Comparison of ENCODE assay signal across 8 mouse cellular contexts in the genomic region with DNA sequence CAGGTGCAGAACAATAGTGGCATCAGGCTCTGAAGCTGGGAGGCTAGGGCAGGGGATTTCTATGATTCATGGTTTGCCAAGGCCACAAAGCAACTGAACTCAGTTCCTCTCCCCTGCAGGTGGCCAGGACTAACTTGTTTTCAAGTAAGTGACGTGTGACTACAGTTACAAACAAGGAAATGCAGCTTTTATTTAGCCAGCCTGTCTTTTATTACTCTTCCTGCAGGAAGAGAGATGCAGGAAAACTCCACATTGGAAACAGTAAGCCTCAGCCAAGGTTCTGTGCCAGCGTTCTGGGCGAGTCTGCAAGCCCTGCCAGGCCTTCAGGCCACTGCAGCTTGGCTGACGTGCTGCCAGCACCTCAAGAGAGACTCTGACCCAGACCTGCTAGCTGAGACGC. TPM values are rescaled to one million over a fixed set of nuclear protein-coding genes. Genes with fewer than 3 reads are reported as not detected.
DNase-seq lines count a peak whose midpoint lies in the region; ATAC-seq and TF ChIP-seq lines count a peak whose summit lies in the region.

No protein-coding gene starts in this region.

- no peak for TF ChIP-seq EP300 in lung, postnatal 0 days (IDR thresholded peaks at IDR 0.05)

- no peaks in the 10 kb centered on the region for H3K27me3 ChIP-seq in lung, postnatal 0 days (replicated peaks; ENCODE audit: insufficient read depth, low read length)
- H3K27me3 ChIP-seq in midbrain, embryonic 15.5 days (replicated peaks) = no peaks in the 10 kb centered on the region

- DNase-seq in lung, postnatal 0 days (ENCODE audit: low spot score) = peak; percentile 24
- DNase-seq in lung, adult 2 months = no peak
- DNase-seq in adrenal gland, postnatal 36 days = peak; percentile 61 to 73
- peak; percentile 52 for DNase-seq in gastrocnemius, postnatal 10 days
- peak; percentile 6 to 24 for DNase-seq in kidney, postnatal 4 days
- peak; percentile 3 for DNase-seq in spleen, adult 12 weeks (ENCODE audit: low spot score)

- no peaks in the 10 kb centered on the region for H3K36me3 ChIP-seq in lung, postnatal 0 days (ENCODE audit: insufficient read depth, low read length)
- H3K36me3 ChIP-seq in midbrain, embryonic 15.5 days (replicated peaks) = no peaks in the 10 kb centered on the region

- no peak overlapping the region for H3K27ac ChIP-seq in lung, postnatal 0 days (ENCODE audit: low read length)
- H3K27ac ChIP-seq in midbrain, embryonic 15.5 days = no peak overlapping the region

- H3K4me1 ChIP-seq in lung, postnatal 0 days (ENCODE audit: insufficient read depth, low read depth, low read length) = no peaks in the 10 kb centered on the region
- H3K4me1 ChIP-seq in lung, adult 2 months (ENCODE audit: control insufficient read depth, insufficient read depth, low read length) = no peaks in the 10 kb centered on the region
- H3K4me1 ChIP-seq in midbrain, embryonic 15.5 days = no peaks in the 10 kb centered on the region

- H3K9me3 ChIP-seq in lung, postnatal 0 days (ENCODE audit: low read length) = no peaks in the 10 kb centered on the region
- H3K9me3 ChIP-seq in midbrain, embryonic 15.5 days = no peaks in the 10 kb centered on the region

- H3K4me2 ChIP-seq in lung, postnatal 0 days (replicated peaks; ENCODE audit: low read depth, low read length) = no peak overlapping the region
- no peak overlapping the region for H3K4me2 ChIP-seq in midbrain, embryonic 15.5 days

- no peak for TF ChIP-seq CTCF in lung, postnatal 0 days (IDR thresholded peaks at IDR 0.05)
- TF ChIP-seq CTCF in lung, adult 2 months (IDR thresholded peaks at IDR 0.05; ENCODE audit: insufficient read depth, low read length) = no peak

- no peak overlapping the region for H3K9ac ChIP-seq in lung, postnatal 0 days (replicated peaks; ENCODE audit: low read depth)
- no peak overlapping the region for H3K9ac ChIP-seq in midbrain, embryonic 15.5 days

- H3K4me3 ChIP-seq in lung, postnatal 0 days (ENCODE audit: low read depth, low read length) = no peak overlapping the region
- H3K4me3 ChIP-seq in lung, adult 2 months (replicated peaks; ENCODE audit: extremely low read depth, low read depth, low read length) = no peak overlapping the region
- no peak overlapping the region for H3K4me3 ChIP-seq in midbrain, embryonic 15.5 days

- TF ChIP-seq POLR2A in lung, adult 2 months (IDR thresholded peaks at IDR 0.05; ENCODE audit: borderline replicate concordance, extremely low read depth, low read depth, low read length) = no peak

- whole genome bisulfite sequencing in lung, postnatal 0 days = 21% methylated on average over 5 of the region's 5 CpGs
- 20% methylated on average over 5 of the region's 5 CpGs for WGBS in lung, adult 2 months
- WGBS in midbrain, embryonic 15.5 days = 27% methylated on average over 5 of the region's 5 CpGs

- ATAC-seq in lung, postnatal 0 days = no peak
- no peak for ATAC-seq in inflammation-experienced regulatory T-cells, adult 6 months
- no peak for ATAC-seq in midbrain, embryonic 15.5 days (replicated peaks)

RNA-seq across cellular contexts. Expression of a gene that starts 34.3 kb away (rescaled TPM):
- polyA plus RNA-seq in lung, postnatal 0 days (2015; fragmentation: Nextera tagmentation; extraction: Ambion mirVana) = 0.08 and 0.10 TPM in 2 replicates
- polyA plus RNA-seq in lung, adult 2 months (2012; rRNA removed) = not detected in 2 replicates
- under 1 TPM; 0.13 to 0.33 TPM for total RNA-seq in adrenal gland, postnatal 36 days (2021)
- not detected for total RNA-seq in gastrocnemius, postnatal 10 days (2021)
- not detected for polyA plus RNA-seq in inflammation-experienced regulatory T-cells, adult 6 months (2017; shearing (Covaris generic))
- polyA plus RNA-seq in midbrain, embryonic 15.5 days (2015; fragmentation: Nextera tagmentation; extraction: Ambion mirVana) = 5.6 and 6.9 TPM in 2 replicates
